Mouse (Mus musculus) liver, adult 2 months (tissue): Measurements from ENCODE around the gene Dhx38. TPM values are rescaled to one million over a fixed set of nuclear protein-coding genes. Genes with fewer than 3 reads are reported as not detected.

Experiments
- DNase-seq: peaks from one replicate; pipeline ENCODE4 v3.0.0-alpha.2; 2011; ENCODE audit warnings: low read depth, low spot score; ENCODE audit errors: extremely low read depth
- H3K27ac ChIP-seq: fragments of 200-500 bp; replicated peaks from 2 replicates; pipeline ENCODE4 v1.5.1; 2012; ENCODE audit warnings: low read depth, mild to moderate bottlenecking, control low read depth, inconsistent platforms, low read length; ENCODE audit not compliant: insufficient read depth
- H3K27me3 ChIP-seq: fragments of 200-500 bp; 2 replicates; pipeline ENCODE4 v1.6.1; 2012; ENCODE audit warnings: mild to moderate bottlenecking, moderate library complexity, low read length, inconsistent platforms; ENCODE audit not compliant: control insufficient read depth, insufficient read depth
- H3K36me3 ChIP-seq: fragments of 200-500 bp; 2 replicates; pipeline ENCODE4 v1.6.1; 2012; ENCODE audit warnings: low read length, inconsistent platforms; ENCODE audit not compliant: control insufficient read depth, insufficient read depth
- H3K4me1 ChIP-seq: fragments of 200-500 bp; 2 replicates; pipeline ENCODE4 v1.6.1; 2011; ENCODE audit warnings: low read length; ENCODE audit not compliant: control insufficient read depth, insufficient read depth
- H3K4me3 ChIP-seq: fragments of 200-500 bp; 2 replicates; pipeline ENCODE4 v1.5.1; 2011; ENCODE audit warnings: low read depth, mild to moderate bottlenecking, control low read depth, low read length, moderate library complexity; ENCODE audit not compliant: insufficient read depth
- H3K79me2 ChIP-seq: fragments of 200-500 bp; 2 replicates; pipeline ENCODE4 v1.6.1; 2012; ENCODE audit warnings: inconsistent platforms, mild to moderate bottlenecking, low read length, moderate library complexity; ENCODE audit not compliant: control insufficient read depth, insufficient read depth
- H3K9ac ChIP-seq: fragments of 200-500 bp; 2 replicates; pipeline ENCODE4 v1.6.1; 2012; ENCODE audit warnings: low read depth, mild to moderate bottlenecking, control low read depth, inconsistent platforms, low read length
- CTCF ChIP-seq: fragments of 200-500 bp; IDR thresholded peaks from 2 replicates; pipeline ENCODE4 v1.5.1; 2011; ENCODE audit warnings: low read depth, low read length, control low read depth
- POLR2A ChIP-seq: fragments of 200-500 bp; IDR thresholded peaks from 2 replicates; pipeline ENCODE4 v1.6.1; 2011; ENCODE audit warnings: low read length, control low read depth; ENCODE audit not compliant: insufficient read depth; ENCODE audit errors: extremely low read depth
- WGBS: fragments of 180-500 bp; shearing (Covaris S2); methylation state at CpG from one replicate; pipeline ENCODE4 v1.1.7; 2018; 5-methylcytosine and 5-hydroxymethylcytosine counted together
- polyA plus RNA-seq: library from polyadenylated mRNA; depleted of rRNA; stranded (reverse); fragments of >200 nt; gene quantifications from 2 replicates; pipeline ENCODE4 v1.2.3, GENCODE M21; 2012
- total RNA-seq: library from RNA; depleted of rRNA; stranded (reverse); fragments of >200 nt; gene quantifications from 2 replicates; pipeline ENCODE4 v1.2.3, GENCODE M21; 2014

Dhx38 gene
- total and polyA plus RNA-seq, 2 experiments: 6.9 to 10.2 TPM

- Histone ChIP-seq H3K27me3 (no peaks in the 10 kb centered on the region), H3K4me1 (peaks cover 4% of the 10 kb centered on the region), H3K9ac (no peak overlapping the region), H3K36me3 (peaks cover 2% of the 10 kb centered on the region; the same call in 1 of the 2 replicates), H3K27ac (no peak overlapping the region), H3K79me2 (no peaks in the 10 kb centered on the region), H3K4me3 (no peak overlapping the region)
- WGBS: 76% methylated on average over 2 of the region's 2 CpGs
- DNase-seq: no peak
- TF ChIP-seq CTCF: no peak
- no peak for TF ChIP-seq POLR2A
These were observed 41.1 kb upstream of the Dhx38 start for GRCm38 (mm10) chr8:109606725-109607124.

GRCm38 (mm10) chr8:109595854-109596253 lies 30.2 kb upstream of the Dhx38 start:
- no peaks in the 10 kb centered on the region for H3K27me3 ChIP-seq
- H3K9ac ChIP-seq: no peak overlapping the region
- H3K27ac ChIP-seq: no peak overlapping the region
- H3K79me2 ChIP-seq: no peaks in the 10 kb centered on the region
- H3K36me3 ChIP-seq: peaks cover 4% of the 10 kb centered on the region; the same call in 1 of the 2 replicates
- no peak overlapping the region for H3K4me3 ChIP-seq
- peak; percentile 27 for DNase-seq
- 48% methylated on average over 8 of the region's 8 CpGs for WGBS
- TF ChIP-seq POLR2A: no peak
- TF ChIP-seq CTCF: peak; percentile 96
- no peaks in the 10 kb centered on the region for H3K4me1 ChIP-seq

- no peaks in the 10 kb centered on the region for H3K27me3 ChIP-seq
- H3K36me3 ChIP-seq: no peaks in the 10 kb centered on the region; the same call in 1 of the 2 replicates
- no peaks in the 10 kb centered on the region for H3K4me1 ChIP-seq
- no peak overlapping the region for H3K4me3 ChIP-seq
- no peak overlapping the region for H3K9ac ChIP-seq
- no peak for TF ChIP-seq POLR2A
- TF ChIP-seq CTCF: peak; percentile 51
- 30% methylated on average over 6 of the region's 6 CpGs for WGBS
- H3K27ac ChIP-seq: no peak overlapping the region
- DNase-seq: peak; percentile 70
- H3K79me2 ChIP-seq: no peaks in the 10 kb centered on the region
These were observed 27.6 kb upstream of the Dhx38 start for GRCm38 (mm10) chr8:109593117-109593788.

GRCm38 (mm10) chr8:109592164-109592563 lies 26.5 kb upstream of the Dhx38 start:
- TF ChIP-seq CTCF (no peak), POLR2A (no peak)
- H3K36me3 ChIP-seq: no peaks in the 10 kb centered on the region; the same call in 1 of the 2 replicates
- no peak overlapping the region for H3K9ac ChIP-seq
- H3K27ac ChIP-seq: no peak overlapping the region
- no peaks in the 10 kb centered on the region for H3K27me3 ChIP-seq
- H3K79me2 ChIP-seq: no peaks in the 10 kb centered on the region
- WGBS: 90% methylated on average over 5 of the region's 5 CpGs
- peaks cover 3% of the 10 kb centered on the region; the same call in 1 of the 2 replicates for H3K4me1 ChIP-seq
- DNase-seq: no peak
- H3K4me3 ChIP-seq: no peak overlapping the region

GRCm38 (mm10) chr8:109591367-109591766 lies 25.7 kb upstream of the Dhx38 start:
- no peaks in the 10 kb centered on the region for H3K36me3 ChIP-seq
- no peak overlapping the region for H3K27ac ChIP-seq
- H3K4me1 ChIP-seq: peaks cover 5% of the 10 kb centered on the region; the same call in 1 of the 2 replicates
- DNase-seq: no peak
- no peak overlapping the region for H3K9ac ChIP-seq
- no peaks in the 10 kb centered on the region for H3K27me3 ChIP-seq
- 88% methylated on average over 3 of the region's 3 CpGs for WGBS
- no peak overlapping the region for H3K4me3 ChIP-seq
- TF ChIP-seq POLR2A (no peak), CTCF (no peak)
- H3K79me2 ChIP-seq: no peaks in the 10 kb centered on the region

DNA sequence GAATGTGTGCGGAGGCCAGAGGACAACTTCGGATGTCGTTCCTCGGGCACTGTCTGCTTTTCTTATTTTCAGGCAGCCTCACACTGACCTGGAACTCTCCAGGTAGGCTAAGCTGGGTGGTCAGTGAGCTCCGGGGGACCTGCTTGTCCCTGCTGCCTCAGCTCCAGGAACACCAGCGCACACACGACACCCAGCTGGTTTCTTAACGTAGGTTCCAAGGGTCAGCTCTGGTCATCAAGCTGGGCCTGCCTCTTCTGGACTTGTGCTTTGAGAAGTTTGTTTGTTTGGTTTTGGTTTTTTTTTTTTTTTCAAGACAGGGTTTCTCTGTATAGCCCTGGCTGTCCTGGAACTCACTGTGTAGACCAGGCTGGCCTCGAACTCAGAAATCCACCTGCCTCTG lies 25.2 kb upstream of the Dhx38 start:
- TF ChIP-seq CTCF (no peak), POLR2A (no peak)

More for the DNA sequence above, 25.2 kb upstream of the Dhx38 start:
- H3K27ac ChIP-seq: no peak overlapping the region
- H3K27me3 ChIP-seq: no peaks in the 10 kb centered on the region
- H3K36me3 ChIP-seq: no peaks in the 10 kb centered on the region
- no peak overlapping the region for H3K9ac ChIP-seq
- DNase-seq: peak; percentile 58
- H3K79me2 ChIP-seq: no peaks in the 10 kb centered on the region
- WGBS: 62% methylated on average over 9 of the region's 9 CpGs
- no peak overlapping the region for H3K4me3 ChIP-seq
- peaks cover 9% of the 10 kb centered on the region for H3K4me1 ChIP-seq
